Mouse (Mus musculus) urinary bladder, adult 18-20 months (tissue): ENCODE measurements at regions not wholly inside any gene's neighbourhood (a gene's known extent, or its start where the extent isn't known, plus 50 kb on each side); places are given as distances from the start of the nearest gene placed in this dataset.

Source experiments
- DNase-seq, 2 experiments: peaks; one replicate each; pipeline ENCODE4 v3.0.0; 2022; ENCODE audit warnings: low spot score in 2 of 2, mixed read lengths in 2 of 2

- no peak for DNase-seq
Measured at GRCm38 (mm10) chr5:75342599-75342998, 190.5 kb downstream of the Pdgfra start.

- no peak for DNase-seq
Measured at GRCm38 (mm10) chr5:75346836-75347773, 195.0 kb downstream of the Pdgfra start.

DNA sequence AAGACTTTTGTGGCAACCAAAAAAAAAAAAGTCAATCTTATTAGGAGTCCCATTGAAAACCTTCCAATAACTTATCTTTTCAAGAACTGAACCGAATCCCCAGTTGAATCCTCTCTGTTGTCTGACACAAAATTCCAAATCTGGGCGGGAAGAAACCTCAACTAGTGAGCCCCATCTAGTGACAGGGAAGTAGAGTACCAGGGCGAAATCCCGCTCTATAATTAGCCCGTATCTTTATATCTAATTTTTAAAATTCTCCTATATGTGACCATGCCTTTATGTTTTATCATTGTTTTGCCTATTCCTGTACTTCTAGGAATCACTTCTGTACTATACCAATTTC lies 195.7 kb downstream of the Pdgfra start:
- DNase-seq = no peak

DNA sequence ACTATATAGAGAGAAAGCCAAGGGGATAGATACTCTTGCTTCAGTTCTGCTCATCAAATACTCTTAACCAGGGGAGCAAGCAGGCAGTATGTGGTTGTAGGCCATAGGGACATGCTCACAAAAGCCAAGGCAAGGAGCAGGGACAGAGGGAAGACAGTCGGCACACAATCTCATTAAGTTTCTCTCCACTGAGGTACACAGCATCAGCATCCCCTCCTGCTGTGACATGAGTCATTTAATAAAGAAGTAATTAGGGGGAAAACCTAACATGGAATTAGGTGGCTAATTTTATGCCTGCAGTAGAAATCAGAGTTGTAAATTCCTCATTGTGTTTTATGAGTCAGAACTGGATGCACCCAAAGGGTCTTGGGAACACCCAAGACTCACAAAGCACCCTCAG lies 203.2 kb downstream of the Pdgfra start:
- no peak for DNase-seq

DNA sequence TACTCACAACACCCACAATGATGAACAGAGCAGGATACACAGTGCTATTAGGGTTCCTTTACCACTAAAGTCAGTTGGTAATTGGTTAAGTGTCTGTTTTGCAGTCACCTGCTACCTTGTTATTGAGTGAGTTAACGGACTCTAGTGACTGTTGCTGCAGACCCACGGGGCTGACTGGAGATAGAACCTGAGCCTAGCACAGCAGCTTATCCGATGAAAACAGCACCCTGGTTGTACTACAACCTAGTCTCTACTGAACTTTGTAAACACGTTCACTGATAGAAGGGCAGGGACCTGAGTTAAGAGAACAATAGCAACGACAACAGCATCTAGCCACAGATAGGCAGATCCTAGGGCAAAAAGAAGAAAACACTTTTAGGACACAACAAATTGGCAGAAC lies 206.8 kb downstream of the Pdgfra start:
- no peak for DNase-seq

DNA sequence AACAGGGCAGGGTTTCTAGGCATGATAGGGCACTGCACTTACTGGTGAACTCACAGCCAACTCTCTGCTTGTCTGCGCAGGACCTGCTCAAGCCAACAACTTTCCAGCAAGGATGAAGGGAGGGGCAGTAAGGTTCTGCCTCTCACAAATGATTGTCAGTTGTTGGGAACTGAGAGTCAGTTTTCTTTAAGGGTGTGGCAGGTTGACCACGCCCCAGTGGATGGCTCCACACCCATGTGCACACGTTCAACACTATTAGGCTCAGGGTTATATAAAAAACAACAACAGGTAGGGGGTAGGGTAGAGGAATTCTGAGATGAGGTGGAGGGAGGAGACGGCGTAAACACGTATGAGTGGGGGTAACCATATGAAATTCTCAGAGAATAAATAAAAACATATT lies 210.9 kb upstream of the Kit start:
- no peak for DNase-seq

DNA sequence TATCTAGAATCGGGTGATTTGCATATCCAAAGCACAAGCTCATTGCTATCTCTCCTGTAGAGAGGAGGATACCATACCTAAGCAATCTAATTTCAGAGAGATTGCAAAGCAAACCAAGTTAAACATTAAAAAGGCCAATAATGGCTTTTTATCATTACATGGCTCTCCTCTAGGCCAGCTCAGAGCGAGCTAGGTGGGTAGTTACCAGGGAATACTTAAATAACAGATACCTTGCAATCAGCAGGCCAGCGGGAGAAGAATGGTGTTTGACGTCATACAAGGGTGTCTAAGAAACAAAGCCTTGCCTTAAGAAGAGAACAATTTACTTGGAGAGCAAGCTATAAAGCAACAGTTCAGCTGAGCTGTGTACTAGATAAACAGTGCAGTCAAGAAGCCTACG lies 207.4 kb upstream of the Kit start:
- no peak for DNase-seq

GRCm38 (mm10) chr5:75368691-75369090 lies 206.0 kb upstream of the Kit start:
- DNase-seq = no peak

DNA sequence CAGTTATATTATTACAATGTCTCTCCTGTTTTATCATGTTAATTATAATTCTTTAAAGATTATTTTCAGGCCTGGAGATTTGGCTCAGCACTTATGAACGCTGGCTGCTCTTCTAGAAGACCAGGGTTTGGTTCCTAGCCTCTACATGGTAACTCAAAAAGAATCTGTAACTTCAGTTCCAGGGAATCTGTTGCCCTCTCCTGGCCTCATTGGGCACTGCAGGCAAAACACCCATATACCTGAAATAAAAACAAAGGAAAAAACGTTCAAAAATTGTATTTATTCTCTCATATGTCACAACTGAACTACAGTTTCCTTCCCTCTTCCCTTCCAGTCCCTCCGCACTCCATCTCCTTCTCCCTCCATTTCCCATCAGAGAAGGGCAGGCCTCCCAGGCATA lies 201.9 kb upstream of the Kit start:
- no peak for DNase-seq

DNA sequence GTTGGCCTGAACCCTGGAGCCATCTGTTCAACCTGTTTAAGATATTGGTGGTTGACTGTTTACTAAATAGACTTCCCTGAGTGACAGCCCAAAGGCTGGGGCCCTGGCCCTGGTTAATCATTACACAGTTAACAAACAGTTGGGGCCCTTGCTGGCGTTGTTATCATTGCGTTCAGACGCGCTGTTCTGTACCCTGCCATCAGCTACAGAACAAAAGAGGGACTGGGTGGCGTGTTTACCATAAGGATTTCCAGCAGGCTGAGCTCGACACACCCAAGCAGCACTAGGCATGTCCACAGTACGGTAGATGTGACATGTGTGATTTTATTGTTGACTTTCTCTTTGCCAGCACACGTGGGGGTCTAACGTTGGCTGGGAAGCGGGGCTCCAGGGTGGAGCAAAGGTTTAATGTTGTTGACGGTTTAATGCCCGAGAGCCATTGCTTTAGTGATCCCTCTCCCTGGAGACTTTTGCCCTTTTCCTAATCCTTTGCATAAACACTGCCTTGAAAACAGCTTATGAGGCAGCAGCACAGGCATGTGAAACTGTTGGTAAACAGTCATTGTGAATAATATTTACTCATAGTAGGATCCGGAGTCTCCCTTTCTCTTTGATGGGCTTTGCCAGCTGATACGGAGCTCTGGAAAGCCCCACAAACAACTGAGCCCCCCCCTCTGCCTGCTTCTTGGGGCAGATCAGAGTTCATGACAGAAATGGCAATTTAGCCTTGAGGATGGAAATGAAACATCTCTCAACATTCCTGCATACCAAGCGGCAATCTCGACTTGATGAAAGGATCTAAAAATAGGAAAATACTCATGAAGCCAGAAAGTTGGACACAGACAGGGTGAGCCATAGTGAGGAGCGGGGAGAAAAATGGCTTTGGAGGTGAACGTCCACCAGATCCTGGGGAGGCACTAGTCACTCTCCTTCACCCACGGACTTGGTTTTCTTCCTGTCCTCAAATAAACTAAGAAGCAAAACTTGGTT lies 197.1 kb upstream of the Kit start:
- DNase-seq = peak in 1 of 2 experiments; percentile 33

DNA sequence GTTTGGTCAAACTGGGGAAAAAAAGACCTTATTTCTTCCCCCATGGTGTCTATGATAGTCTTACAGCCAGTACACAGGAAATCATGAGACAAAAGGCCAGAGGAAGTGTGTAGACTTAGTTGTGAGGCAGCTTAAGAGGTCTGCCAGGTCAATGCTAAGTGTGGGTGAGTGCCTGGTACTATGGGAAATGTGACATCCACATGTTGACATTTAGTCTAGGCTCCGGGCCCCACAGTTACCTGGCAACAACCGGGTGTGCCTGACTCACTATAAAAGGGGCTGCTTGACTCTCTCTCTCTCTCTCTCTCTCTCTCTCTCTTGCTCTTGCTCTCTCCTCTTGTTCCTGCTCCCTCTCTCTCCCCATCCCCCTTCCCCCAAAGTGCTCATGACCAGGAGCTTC lies 196.1 kb upstream of the Kit start:
- DNase-seq = no peak

GRCm38 (mm10) chr5:75380340-75380739 lies 194.4 kb upstream of the Kit start:
- DNase-seq = no peak

GRCm38 (mm10) chr5:75382138-75382537 lies 192.6 kb upstream of the Kit start:
- DNase-seq = no peak

- no peak for DNase-seq
Measured at GRCm38 (mm10) chr5:75387886-75388454, 186.7 kb upstream of the Kit start.

GRCm38 (mm10) chr5:75388699-75389260 lies 185.9 kb upstream of the Kit start:
- DNase-seq = no peak

GRCm38 (mm10) chr5:75389433-75389971 lies 185.2 kb upstream of the Kit start:
- no peak for DNase-seq

GRCm38 (mm10) chr5:75398820-75399219 lies 175.9 kb upstream of the Kit start:
- DNase-seq = no peak

DNA sequence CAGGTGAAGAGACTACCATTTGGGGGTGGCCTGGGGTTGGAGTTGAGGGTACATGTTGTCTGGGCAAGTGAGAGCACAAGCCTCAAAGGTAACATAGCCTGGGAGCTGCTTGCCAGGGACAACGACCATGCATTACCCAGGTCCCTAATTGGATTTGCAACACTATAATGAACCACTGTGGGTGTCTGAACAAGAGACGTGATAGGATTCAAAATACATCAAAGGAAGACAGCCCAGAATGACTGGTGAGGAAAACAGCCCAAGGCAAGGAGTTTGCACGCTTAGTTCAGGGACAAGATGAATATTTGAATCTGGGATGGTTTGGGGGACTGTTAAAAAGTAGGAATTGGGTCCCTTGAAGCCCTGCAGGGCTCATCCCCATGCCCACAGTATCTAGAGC lies 173.0 kb upstream of the Kit start:
- no peak for DNase-seq

- DNase-seq = no peak
Measured at GRCm38 (mm10) chr5:75402631-75403030, 172.1 kb upstream of the Kit start.

GRCm38 (mm10) chr5:75403531-75403930 lies 171.2 kb upstream of the Kit start:
- DNase-seq = no peak

DNA sequence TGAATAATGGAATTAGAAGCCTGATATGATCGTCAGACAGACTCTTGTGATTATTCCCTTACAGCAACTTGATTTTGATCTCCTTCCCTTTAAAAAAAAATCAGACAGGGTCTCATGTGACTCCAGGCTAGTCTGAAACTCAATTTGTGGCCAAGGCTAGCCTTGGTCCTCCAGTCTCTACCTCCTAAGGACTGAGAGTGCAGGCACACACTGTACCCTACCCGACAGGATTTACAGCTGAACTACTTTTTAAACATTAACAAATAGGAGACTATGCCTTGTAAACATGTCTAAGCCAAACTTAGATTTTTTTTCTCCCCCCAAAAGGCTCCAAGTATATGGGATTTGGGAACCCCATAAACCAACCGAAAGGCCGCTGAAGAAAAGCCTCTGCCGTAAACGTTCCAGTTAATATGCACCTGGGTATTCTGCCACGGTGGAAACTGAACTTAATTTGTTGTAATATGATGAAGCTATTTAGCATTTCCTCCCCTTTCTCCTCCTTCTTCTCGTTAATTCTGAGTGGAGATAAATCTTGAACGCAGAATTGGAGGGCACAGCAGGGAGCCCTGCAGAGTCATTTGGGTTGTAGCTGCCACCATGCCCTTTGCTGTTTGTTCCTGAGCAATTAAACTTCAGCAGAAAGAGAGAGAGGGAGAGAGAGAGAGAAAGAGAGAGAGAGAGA lies 170.0 kb upstream of the Kit start:
- no peak for DNase-seq
